Mouse (Mus musculus): ENCODE measurements around the gene Fgf13.

Gene Fgf13

GRCm38 (mm10) chrX:59567695-59568431 lies at the start of gene Fgf13:
Fgf13 (minus strand) TSS chrX:59568071.
- DNase-seq (ENCODE audit: low read depth, low spot score) = no peak

- no peak for DNase-seq (ENCODE audit: low read depth, low spot score)
These were observed 38.7 kb upstream of the Fgf13 start for GRCm38 (mm10) chrX:59606535-59606934.

GRCm38 (mm10) chrX:59589050-59589449 lies 21.2 kb upstream of the Fgf13 start:
- DNase-seq (ENCODE audit: low read depth, low spot score) = no peak

GRCm38 (mm10) chrX:59585508-59586186 lies 17.8 kb upstream of the Fgf13 start:
- peak; percentile 50 for DNase-seq (ENCODE audit: low read depth, low spot score)

- DNase-seq (ENCODE audit: low read depth, low spot score) = no peak
These were observed 16.2 kb upstream of the Fgf13 start for GRCm38 (mm10) chrX:59584034-59584433.

GRCm38 (mm10) chrX:59566826-59567694 lies 811 bp downstream of the Fgf13 start:
- no peak for DNase-seq (ENCODE audit: low read depth, low spot score)

- DNase-seq (ENCODE audit: low read depth, low spot score) = no peak
These were observed 1.7 kb downstream of the Fgf13 start for GRCm38 (mm10) chrX:59566017-59566679.

GRCm38 (mm10) chrX:59547931-59548330 lies 19.9 kb downstream of the Fgf13 start:
- DNase-seq (ENCODE audit: low read depth, low spot score) = no peak

GRCm38 (mm10) chrX:59508273-59508672 lies 59.6 kb downstream of the Fgf13 start:
- DNase-seq (ENCODE audit: low read depth, low spot score) = no peak

GRCm38 (mm10) chrX:59493388-59493787 lies 74.5 kb downstream of the Fgf13 start:
- DNase-seq (ENCODE audit: low read depth, low spot score) = no peak

- DNase-seq (ENCODE audit: low read depth, low spot score) = no peak
These were observed 82.4 kb downstream of the Fgf13 start for GRCm38 (mm10) chrX:59485426-59485825.

- no peak for DNase-seq (ENCODE audit: low read depth, low spot score)
These were observed 165.1 kb downstream of the Fgf13 start for GRCm38 (mm10) chrX:59402596-59403285.

- peak; percentile 4 for DNase-seq (ENCODE audit: low read depth, low spot score)
These were observed 276.9 kb downstream of the Fgf13 start for GRCm38 (mm10) chrX:59290916-59291411.

- no peak for DNase-seq (ENCODE audit: low read depth, low spot score)
These were observed 316.3 kb downstream of the Fgf13 start for GRCm38 (mm10) chrX:59251576-59251975.

- no peak for DNase-seq (ENCODE audit: low read depth, low spot score)
These were observed 324.1 kb downstream of the Fgf13 start for GRCm38 (mm10) chrX:59243752-59244151.

GRCm38 (mm10) chrX:59243176-59243575 lies 324.7 kb downstream of the Fgf13 start:
- DNase-seq (ENCODE audit: low read depth, low spot score) = no peak

GRCm38 (mm10) chrX:59241460-59241747 lies 326.5 kb downstream of the Fgf13 start:
- DNase-seq (ENCODE audit: low read depth, low spot score) = no peak

GRCm38 (mm10) chrX:59240683-59241459 lies 327.0 kb downstream of the Fgf13 start:
- no peak for DNase-seq (ENCODE audit: low read depth, low spot score)

- DNase-seq (ENCODE audit: low read depth, low spot score) = no peak
These were observed 347.2 kb downstream of the Fgf13 start for GRCm38 (mm10) chrX:59220675-59221074.

GRCm38 (mm10) chrX:59201146-59201545 lies 366.7 kb downstream of the Fgf13 start:
- no peak for DNase-seq (ENCODE audit: low read depth, low spot score)
